Mouse (Mus musculus): ENCODE measurements around the gene Robo2.

The Robo2 gene

DNA sequence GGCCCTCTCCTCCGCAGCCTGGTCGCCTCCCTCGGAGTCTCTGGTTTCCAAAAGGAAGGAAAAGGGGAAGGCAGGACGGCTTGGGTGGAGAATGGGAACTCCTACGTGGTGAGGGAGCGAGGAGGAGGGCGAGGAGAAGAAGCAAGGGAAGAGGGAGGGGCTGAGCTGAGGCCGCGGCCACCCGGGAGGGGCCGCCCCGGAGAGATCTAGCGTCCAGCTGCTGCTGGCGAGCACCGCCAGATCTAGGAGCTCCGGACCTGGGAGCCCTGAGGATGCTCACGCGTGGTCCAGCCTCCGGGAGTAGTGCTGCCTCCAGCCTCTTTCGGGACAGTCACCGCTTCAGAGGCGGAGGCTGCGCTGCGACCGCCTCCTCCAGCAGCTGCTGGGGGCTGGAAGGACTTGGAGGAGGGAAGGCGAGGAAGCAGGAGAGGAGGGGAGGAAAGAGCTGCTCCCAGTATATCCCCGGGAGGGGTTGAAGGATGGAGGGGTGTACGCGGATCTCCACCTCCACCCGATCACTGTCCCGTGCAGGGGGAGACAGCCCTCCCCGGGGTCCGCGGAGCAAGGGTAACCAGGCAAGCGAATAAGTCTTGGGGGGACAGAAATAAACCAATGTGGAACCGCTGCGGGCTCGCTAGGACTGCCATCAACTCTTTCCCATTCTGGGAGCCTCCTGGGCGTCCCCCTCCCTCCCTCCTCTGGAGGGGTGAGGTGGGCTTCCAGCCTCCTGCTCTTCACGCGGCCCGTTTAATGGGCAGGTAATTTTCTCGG is at the start of gene Robo2:
Gene Robo2, minus strand, starts transcription at position 345 of the 771 bp plus-strand sequence.
- in situ Hi-C loops (cut with MboI): no loop called here

DNA sequence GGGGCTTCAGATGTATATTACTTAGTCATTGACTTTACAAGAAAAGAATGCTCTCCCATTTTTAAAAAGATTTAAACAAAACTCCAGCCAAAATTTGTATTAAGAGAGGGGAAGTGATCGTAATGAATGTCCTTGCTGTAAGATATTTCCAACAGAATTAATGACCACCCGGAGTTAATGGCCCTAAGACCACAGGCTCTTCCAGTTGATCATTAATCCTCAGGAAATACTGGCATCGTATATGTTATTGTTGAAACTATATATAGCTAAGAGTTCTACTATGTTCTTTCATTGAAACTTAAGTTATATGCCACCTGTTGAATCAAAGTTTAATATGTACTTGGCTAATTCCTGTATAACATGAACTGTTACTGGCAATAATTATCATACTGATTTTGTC is 46.5 kb upstream of the Robo2 start:
- in situ Hi-C loops (cut with MboI): no loop called here

DNA sequence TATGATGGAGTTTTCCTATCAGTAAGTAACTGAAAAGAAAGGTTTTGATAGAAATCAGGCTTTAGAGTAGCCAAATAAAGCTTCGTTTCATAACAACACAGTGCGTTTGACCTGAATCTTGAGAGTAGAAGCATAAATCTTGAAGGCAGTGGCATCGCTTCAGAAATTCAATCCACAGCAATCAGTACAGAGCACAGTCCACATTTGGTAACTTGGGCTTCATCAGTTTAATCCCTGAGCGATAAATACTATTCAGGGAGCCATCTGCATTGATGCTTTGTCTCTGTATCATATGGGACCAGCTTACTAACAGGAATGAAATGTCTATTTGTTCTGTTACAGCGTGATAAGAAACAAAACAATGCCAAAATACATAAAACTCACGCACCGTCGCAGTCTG is 46.1 kb upstream of the Robo2 start:
- in situ Hi-C loops (cut with MboI): no loop called here

DNA sequence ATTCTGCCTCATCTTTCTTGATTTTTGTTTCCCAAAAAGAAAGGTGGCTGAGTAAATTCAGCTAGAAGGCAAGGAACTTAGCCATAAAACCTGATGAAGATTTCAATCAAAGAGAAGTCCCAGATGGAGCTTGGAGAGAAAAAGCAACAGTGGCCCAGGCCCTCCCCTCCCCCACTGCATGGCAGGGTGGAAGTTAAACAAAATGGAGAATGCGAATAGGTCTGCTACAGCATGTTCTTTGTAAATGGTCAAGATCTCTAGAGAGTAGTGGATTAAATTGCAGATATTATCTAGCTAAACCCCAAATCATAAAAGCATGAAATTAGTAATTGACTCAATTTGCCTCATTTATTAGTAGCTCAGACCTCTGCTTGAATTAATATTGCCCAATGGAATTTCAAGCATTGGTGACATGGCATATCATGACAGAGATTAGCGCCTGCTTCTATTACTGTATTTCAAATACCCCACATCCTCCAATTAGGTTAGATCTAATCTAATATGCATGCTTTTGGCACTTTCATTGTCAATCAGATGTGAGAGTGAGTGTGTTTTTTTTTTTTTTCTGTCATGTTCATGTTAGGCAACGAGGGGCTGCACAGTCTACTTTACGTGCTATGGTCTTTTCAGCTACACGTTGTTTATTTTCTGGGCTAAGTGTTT is 45.3 kb upstream of the Robo2 start:
- in situ Hi-C loops (cut with MboI): no loop called here

DNA sequence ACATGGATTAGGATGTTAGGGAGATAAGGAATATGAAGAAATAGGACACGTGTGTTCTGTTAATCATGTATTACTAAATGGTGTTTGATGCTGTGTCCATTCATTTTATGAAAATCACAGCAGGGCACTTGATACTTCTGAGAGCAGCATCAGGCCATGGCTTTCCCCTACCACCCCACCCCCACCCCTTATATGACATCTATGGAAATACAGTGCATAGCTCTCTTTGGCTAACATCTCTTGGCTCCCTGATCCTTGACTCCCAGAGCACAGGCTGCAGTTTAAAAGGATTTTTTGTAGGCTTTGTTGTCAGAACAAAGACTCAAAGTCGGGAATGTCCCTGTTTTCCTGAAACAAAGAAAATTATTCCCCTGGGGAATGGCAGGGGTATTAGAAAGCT is 43.6 kb upstream of the Robo2 start:
- in situ Hi-C loops (cut with MboI): no loop called here

DNA sequence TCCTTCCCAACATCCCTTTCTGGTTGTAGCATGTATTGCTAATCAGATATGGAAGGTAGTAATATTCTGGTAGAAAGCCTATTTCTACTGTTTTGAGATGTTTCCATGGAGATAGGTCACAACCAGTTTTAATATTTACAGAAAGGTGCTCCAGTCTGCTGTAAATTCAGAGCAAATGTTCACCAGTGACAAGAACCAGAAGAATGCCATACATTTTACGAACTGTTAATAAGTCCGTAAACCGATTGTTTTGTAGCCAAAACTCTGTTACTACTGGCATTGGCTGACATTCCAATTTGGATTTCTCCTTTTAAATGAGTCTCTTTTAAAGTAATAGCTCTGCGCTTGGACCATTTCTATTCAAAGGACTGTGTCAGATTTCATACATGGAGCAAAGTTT is 36.4 kb upstream of the Robo2 start:
- in situ Hi-C loops (cut with MboI): no loop called here

DNA sequence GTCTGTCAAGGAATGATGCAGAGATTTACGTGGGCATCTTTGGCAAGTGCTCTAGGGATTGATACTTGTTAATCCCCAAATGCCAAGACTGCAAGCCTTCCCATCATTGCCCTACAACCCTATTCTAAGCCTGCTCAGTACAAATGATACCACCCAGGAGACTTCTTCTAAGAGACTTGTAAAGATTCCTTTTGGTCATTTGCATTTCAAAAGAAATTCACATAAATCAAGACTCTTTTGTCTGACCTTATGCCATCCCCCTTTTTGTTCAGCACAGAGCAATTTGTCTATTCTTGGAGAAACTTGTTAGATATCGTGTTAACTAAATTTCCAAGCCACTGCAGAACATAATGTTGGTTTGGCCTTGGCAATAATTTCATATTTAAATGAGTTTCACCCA is 15.4 kb upstream of the Robo2 start:
- in situ Hi-C loops (cut with MboI): no loop called here

DNA sequence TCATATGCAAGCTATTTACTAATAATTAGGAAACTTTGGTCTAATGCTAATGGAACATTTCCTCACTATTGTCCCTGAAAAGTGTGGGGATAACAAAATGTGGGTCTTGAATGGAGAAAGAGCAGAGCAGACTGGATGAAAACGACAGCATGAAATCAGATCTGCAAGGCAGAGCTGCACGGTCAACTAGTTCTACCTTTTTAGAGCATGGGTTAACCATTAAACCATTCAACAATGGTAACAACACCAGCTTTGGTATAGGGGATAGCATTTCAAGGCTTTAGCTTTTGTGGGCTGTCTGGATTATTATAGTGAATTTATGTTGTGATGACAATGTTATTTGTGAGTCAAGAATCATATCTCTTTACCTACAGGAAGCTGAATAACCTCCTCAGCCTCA is 8.7 kb upstream of the Robo2 start:
- in situ Hi-C loops (cut with MboI): no loop called here

DNA sequence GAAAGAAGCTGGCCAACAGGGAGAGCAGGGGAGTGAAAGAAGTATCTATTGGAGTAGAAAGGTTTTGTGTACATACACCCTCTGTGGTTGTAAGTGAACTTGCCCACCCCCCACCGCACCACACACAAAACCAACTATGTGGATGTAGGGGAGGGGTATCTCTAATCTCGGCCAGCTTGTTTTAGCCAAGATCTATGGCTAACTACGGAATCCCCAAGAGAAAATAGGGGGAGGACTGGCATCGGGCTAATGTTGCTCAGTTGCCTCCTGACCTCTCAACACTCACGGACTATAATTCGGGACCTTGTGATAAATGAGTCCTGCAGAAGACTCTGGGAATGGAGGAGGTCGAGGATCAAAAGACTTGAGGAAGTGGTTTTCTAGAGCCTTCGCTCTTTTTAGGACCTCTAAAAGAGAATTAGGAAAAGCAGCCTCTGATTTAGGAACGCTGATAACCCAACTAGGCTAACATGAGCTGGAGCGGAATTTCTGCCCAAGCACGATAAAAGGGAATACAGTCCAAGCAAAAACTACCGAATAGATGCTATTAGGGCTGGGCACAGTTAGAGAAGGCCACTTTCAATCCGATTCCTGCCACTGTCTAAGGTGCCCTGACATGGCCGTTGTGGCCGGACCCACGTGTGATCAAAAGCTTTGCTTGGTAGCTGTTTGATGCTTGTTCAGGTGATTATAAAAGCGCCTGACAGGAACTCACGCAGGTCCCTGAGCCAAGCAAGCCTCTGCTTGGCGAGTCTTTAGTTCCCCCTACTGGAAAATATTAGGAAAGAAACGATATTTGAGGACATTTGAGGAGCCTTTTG is 1.1 kb upstream of the Robo2 start:
- in situ Hi-C loops (cut with MboI): no loop called here

DNA sequence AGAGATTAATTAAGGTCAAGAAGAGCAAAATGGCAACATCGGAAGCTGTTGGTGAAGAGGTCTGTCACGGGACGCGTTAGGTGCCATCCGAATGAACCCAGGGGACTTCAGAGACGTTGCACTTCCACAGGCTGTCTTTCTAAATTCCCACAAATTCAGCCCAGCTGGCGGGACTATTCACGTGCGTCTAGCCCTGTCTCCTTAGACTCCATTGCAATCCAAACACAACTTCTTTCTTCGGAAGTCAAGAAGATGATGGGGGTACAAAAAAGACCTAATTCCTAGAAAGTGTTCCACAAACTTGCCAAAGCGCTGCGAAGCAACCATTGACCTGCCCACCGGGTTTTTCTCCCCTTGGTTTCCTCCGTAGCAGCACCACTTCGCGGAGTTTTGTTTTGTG is 604 bp downstream of the Robo2 start:
- in situ Hi-C loops (cut with MboI): no loop called here

DNA sequence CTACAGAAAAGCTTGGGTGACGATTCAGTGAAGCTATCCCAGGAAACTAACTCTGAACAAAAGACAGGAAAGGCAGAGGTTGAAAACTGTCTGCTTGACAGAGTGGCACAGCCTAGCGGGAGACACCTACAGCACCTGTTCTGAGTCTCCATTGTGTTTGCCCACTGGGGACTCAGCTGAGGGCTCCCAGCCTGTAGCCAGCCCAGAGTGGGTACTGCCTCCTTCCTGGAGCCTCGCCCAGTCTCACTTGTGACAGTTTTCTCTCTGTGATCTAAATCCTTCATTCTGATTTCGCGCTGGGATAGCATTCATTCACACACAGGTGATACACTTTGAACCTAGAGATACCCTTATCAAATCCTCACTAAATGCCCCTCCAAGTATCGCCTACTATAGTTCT is 1.5 kb downstream of the Robo2 start:
- in situ Hi-C loops (cut with MboI): no loop called here

DNA sequence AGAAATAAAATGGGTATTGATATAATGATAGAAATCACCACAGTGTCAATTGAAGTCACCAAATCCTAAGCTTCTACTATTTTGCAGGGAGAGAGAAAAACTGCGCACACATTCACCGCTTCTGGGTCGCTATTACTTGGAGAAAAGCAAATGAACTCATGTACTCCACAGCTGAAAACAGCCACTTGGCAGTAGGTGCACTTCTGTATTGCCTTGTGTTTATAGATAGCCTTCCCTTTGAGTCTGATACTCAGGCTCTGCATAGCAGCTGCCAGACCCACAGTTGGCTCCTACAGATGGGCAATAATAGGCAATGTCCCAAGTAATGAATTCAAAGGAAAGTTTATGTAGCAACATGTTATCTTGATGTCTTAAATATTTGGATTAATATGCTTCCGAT is 2.1 kb downstream of the Robo2 start:
- in situ Hi-C loops (cut with MboI): no loop called here

DNA sequence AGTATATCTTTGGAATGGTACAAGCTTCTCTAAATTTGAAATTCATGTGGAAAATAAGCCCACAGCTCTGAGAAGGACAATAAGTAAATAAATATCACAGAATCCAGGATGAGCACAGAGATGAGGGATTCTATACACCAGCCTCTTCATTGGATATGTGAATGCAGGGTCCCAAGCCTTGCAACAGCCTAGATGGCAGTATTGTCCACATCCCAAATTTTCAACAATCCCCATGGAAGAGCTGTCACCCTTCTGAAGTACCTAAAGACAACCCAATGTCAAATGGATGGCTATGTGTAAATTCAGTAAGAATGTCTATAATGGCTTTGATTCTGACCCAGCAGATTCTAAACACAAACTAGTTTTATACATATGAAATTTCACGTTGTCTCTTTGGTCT is 3.1 kb downstream of the Robo2 start:
- in situ Hi-C loops (cut with MboI): no loop called here

DNA sequence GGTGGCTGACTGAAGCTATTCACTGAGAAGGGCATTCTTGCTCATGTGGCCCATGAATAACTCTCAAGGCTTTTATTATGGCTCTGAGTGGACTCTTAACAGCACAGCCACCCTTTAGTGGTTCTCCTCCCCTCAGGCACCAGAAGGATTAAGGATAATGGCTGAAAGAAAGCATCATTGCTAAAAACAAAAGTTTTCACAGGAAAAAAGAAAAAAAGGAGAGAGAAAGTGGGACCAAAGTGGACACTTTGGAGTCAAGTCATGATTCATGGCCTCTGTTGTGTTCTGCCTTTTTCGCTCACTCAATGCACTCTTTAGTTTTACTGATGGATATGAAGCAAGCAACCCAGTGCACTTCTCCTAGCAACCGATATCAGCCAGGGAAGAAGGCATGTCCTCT is 14.3 kb downstream of the Robo2 start:
- in situ Hi-C loops (cut with MboI): no loop called here

DNA sequence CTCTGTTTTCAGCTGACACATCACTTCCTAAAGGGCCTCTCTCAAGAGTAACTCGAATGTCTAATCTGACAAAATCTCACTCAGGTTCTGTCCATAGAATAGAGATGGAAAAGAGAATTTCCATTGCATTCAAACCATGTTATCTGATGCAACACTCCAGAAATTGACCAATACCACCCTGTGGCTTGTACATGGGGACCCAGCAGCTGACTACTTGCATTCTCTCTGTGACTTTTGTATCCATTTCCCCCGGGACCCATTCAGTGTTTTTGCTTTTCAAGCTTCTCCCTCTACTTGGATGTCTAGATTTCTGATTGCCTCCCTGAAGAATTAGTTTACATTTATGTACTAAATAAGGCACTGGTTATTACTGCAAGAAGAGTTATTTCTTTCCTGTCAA is 15.9 kb downstream of the Robo2 start:
- in situ Hi-C loops (cut with MboI): no loop called here

DNA sequence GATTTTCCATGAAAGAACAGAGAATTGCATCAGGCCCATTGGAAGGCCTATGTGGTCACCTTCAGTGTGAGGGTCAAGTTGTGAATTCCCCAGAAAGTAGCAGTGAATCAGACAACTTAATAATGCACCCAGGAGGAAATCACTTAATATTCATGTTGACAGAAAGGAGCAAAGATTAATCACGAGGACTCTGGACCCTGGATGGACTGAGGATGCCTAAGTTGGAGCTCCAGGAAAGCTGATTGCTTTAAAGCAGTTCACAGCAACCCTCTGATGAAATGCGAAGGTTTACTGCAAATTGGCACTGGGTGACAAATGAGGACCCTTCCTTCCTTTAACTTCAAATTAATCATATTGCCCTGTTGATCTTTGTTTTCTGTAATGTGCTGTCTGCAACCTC is 32.2 kb downstream of the Robo2 start:
- in situ Hi-C loops (cut with MboI): no loop called here

DNA sequence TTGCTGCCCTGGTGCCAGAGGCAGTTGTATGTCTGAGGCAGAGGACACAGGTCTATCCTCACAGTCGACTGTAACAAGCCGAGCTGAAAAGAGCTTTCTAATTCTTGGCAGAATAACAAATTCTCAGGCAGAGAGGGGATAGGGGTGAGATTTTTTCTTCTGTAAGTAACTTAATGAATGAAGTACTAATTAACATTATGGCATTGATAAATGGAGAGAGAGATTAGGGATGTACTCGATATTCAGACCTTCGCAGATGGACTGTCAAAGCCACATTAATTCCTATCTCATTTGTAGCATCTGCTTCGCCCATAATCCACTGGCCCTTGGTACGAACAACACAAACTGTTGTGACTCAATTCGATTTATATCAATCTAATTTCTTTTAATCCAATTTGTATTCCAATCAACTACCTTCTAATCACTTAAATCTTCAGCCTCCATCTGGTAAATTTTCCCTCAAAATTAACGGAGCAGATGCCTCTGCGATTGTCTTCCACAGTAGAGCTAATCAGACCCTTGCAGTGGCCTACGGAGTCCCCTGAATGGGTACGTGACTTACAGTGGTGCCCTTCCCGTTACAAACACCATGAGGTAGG is 36.2 kb downstream of the Robo2 start:
- in situ Hi-C loops (cut with MboI): no loop called here

DNA sequence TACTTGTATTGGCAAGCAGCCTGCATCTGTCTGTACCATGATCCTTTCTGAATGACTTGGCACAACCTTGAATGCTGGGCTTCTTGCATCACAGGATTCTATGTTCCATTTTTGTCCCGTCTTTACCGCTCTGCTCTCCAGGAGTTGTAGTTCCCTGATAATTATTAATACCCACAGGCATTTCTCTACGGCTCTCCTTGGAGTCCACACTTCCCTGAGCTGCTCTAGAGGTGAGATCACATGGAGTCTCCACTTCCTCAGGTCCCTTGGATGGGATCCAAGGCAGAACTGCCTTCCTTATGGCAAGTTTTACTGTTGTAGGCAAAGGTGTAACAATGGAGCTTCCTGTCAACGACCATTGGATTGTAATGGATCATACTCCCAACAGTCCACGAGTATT is 37.1 kb downstream of the Robo2 start:
- in situ Hi-C loops (cut with MboI): no loop called here

DNA sequence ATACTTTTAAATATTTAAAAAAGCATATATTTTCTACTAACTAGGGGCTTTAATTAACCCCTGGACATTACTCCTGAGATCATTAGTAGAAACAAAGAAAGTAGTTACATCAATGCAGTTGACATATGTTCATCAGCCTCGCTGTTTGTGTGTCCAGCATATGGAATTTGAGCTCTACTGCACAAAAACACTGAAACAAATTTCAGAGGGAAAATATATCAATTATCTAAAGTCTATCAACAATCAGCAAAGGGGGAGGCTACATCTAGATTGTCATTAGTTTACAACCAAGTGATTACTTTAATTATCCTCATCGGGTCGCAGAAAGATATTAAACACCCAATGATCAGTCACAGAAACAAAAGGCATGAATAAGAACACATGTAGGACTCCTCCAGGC is 38.2 kb downstream of the Robo2 start:
- in situ Hi-C loops (cut with MboI): no loop called here

DNA sequence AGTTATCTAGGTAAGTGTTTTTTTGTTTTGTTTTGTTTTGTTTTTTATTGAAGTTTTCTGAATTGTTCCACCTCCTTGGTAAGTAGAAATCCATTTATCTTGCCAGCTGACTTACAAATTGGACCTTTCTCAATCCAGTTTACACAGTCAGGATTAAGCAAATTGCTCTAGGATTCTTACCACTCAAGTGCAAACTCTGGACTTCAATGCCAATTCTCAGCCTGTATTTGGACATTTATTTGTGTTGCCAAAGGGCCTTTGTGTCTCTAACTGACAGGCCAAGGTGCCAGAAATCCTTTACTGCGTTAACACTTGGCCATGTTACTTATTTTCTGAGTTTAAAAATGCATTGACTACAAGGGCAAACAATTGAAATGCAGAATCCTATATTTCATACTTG is 38.7 kb downstream of the Robo2 start:
- in situ Hi-C loops (cut with MboI): no loop called here

DNA sequence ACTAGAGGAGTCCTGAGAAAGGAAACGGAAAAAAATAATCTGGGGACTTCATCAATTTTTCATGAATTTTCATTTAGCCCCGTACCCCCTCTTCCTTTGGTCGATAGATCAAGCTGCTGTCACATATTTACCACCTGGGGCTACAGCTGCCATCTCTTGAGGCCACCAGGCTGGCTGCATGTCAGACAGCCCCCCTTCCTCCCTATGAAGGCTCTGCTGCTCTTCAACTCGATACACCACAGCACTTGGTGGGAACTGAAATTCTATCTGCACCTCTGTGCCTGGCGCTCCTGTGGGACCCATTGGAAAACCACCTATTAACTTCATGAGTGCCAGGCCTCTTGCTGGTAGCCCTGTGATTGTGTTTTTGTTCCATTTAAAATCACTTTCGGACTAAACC is 63.2 kb downstream of the Robo2 start:
- in situ Hi-C loops (cut with MboI): no loop called here

DNA sequence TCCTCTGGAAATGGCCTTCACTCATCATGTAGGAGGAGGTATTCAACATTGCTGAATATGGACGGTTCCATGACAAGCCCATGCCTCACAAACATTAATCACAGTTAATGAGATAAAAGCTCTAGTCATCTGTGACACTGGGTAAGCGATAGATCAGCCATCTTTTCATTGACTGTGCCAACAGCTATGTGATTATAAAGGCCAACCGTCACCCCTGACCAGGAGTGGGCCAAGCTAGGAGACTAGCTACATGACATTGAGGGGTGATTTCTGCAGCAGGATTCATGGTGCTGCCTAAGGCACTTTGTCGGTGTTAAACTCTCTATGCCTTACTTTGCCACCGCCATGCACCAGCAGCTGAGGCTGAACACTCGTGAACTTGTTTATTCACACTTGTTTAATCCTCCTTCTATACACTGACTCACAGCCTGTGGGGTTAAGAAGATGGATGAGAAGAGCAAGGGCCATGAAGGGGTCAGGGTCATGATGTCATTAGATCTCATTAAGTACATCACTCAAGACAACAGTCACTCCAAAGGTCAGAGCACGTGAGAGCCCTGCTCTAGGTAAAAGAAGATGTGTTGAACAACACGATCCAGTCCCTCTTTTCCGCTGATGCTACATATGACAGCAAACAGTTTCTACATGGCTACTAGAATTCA is 72.5 kb downstream of the Robo2 start:
- in situ Hi-C loops (cut with MboI): no loop called here

Data from mature B cell (primary cell).